Mouse (Mus musculus): ENCODE measurements around the gene Galns. TPM values are rescaled to one million over a fixed set of nuclear protein-coding genes. Genes with fewer than 3 reads are reported as not detected.

Gene Galns
- total RNA-seq, 2 experiments from 2014 or later = 8.1 to 8.3 TPM

- H3K4me3 ChIP-seq = no peak overlapping the region
- intact Hi-C loops (cut with DNase I) = no loop called here
- no peak for TF ChIP-seq CTCF (IDR thresholded peaks at IDR 0.05)
- no peak for DNase-seq (ENCODE audit: extremely low spot score in 1 of 2, low spot score in 2 of 2)
- H3K27ac ChIP-seq = no peak overlapping the region
Measured at GRCm38 (mm10) chr8:122571750-122572267, 39.5 kb downstream of the Galns start.

GRCm38 (mm10) chr8:122571153-122571552 lies 40.1 kb downstream of the Galns start:
- DNase-seq (ENCODE audit: extremely low spot score in 1 of 2, low spot score in 2 of 2) = no peak
- intact Hi-C loops (cut with DNase I) = no loop called here
- no peak overlapping the region for H3K27ac ChIP-seq
- TF ChIP-seq CTCF (IDR thresholded peaks at IDR 0.05) = no peak
- no peak overlapping the region for H3K4me3 ChIP-seq

GRCm38 (mm10) chr8:122569996-122570395 lies 41.3 kb downstream of the Galns start:
- no peak overlapping the region for H3K27ac ChIP-seq
- DNase-seq (ENCODE audit: extremely low spot score in 1 of 2, low spot score in 2 of 2) = no peak
- H3K4me3 ChIP-seq = no peak overlapping the region
- no peak for TF ChIP-seq CTCF (IDR thresholded peaks at IDR 0.05)
- intact Hi-C loops (cut with DNase I) = loop anchor here (5.0 kb wide), 1 partner anchor 42 kb away; the partner anchor contains the start of genes Galns and Trappc2l

- intact Hi-C loops (cut with DNase I) = loop anchor here (5.0 kb wide), 1 partner anchor 43 kb away; the partner anchor contains the start of genes Galns and Trappc2l
- Histone ChIP-seq H3K4me3 (no peak overlapping the region), H3K27ac (no peak overlapping the region)
- no peak for DNase-seq (ENCODE audit: extremely low spot score in 1 of 2, low spot score in 2 of 2)
- TF ChIP-seq CTCF (IDR thresholded peaks at IDR 0.05) = no peak
Measured at GRCm38 (mm10) chr8:122569329-122569728, 41.9 kb downstream of the Galns start.

- intact Hi-C loops (cut with DNase I) = loop anchor here (5.0 kb wide), 1 partner anchor 43 kb away; the partner anchor contains the start of genes Galns and Trappc2l
- DNase-seq (ENCODE audit: extremely low spot score in 1 of 2, low spot score in 2 of 2) = no peak
- Histone ChIP-seq H3K4me3 (no peak overlapping the region), H3K27ac (no peak overlapping the region)
- no peak; the same call in 1 of the 2 replicates for TF ChIP-seq CTCF (IDR thresholded peaks at IDR 0.05)
Measured at GRCm38 (mm10) chr8:122568881-122569309, 42.4 kb downstream of the Galns start.

GRCm38 (mm10) chr8:122568109-122568504 lies 43.2 kb downstream of the Galns start:
- TF ChIP-seq CTCF (IDR thresholded peaks at IDR 0.05) = no peak
- intact Hi-C loops (cut with DNase I) = loop anchor here (5.0 kb wide), 1 partner anchor 44 kb away; the partner anchor contains the start of genes Galns and Trappc2l

GRCm38 (mm10) chr8:122567361-122568108 lies 43.7 kb downstream of the Galns start, which contains the start of gene Cdt1:
Gene Cdt1, plus strand, starts transcription at chr8:122568015.
- intact Hi-C loops (cut with DNase I) = loop anchor here (5.0 kb wide), 1 partner anchor 45 kb away; the partner anchor contains the start of genes Galns and Trappc2l
- TF ChIP-seq CTCF (IDR thresholded peaks at IDR 0.05) = no peak
- DNase-seq (ENCODE audit: extremely low spot score in 1 of 2, low spot score in 2 of 2) = peak; percentile 95
- Histone ChIP-seq H3K27ac (peak within 1 kb of the TSS; percentile 93), H3K4me3 (peak within 1 kb of the TSS; percentile 69)

More at GRCm38 (mm10) chr8:122568109-122568504, 43.2 kb downstream of the Galns start:
- H3K4me3 ChIP-seq = peak overlapping the region; percentile 69
- H3K27ac ChIP-seq = no peak overlapping the region
- no peak for DNase-seq (ENCODE audit: extremely low spot score in 1 of 2, low spot score in 2 of 2)

- H3K4me3 ChIP-seq = peak overlapping the region; percentile 69
- H3K27ac ChIP-seq = peak overlapping the region; percentile 93
- DNase-seq (ENCODE audit: extremely low spot score in 1 of 2, low spot score in 2 of 2) = no peak
- TF ChIP-seq CTCF (IDR thresholded peaks at IDR 0.05) = no peak
- intact Hi-C loops (cut with DNase I) = loop anchor here (5.0 kb wide), 1 partner anchor 46 kb away; the partner anchor contains the start of genes Galns and Trappc2l
Measured at GRCm38 (mm10) chr8:122566766-122567165, 44.5 kb downstream of the Galns start.

- no peak for DNase-seq (ENCODE audit: extremely low spot score in 1 of 2, low spot score in 2 of 2)
- no peak overlapping the region for H3K4me3 ChIP-seq
- intact Hi-C loops (cut with DNase I) = loop anchor here (5.0 kb wide), 1 partner anchor 48 kb away; the partner anchor contains the start of genes Galns and Trappc2l
- no peak overlapping the region for H3K27ac ChIP-seq
- no peak for TF ChIP-seq CTCF (IDR thresholded peaks at IDR 0.05)
Measured at GRCm38 (mm10) chr8:122564363-122565352, 46.6 kb downstream of the Galns start.

- no peak for DNase-seq (ENCODE audit: extremely low spot score in 1 of 2, low spot score in 2 of 2)
- Histone ChIP-seq H3K27ac (no peak overlapping the region), H3K4me3 (no peak overlapping the region)
- no peak for TF ChIP-seq CTCF (IDR thresholded peaks at IDR 0.05)
- intact Hi-C loops (cut with DNase I) = no loop called here
Measured at GRCm38 (mm10) chr8:122561199-122561598, 50.1 kb downstream of the Galns start.
